Mouse (Mus musculus) hindbrain, postnatal 0 days (tissue): Measurements from ENCODE around the gene Dapl1. TPM values are rescaled to one million over a fixed set of nuclear protein-coding genes. Genes with fewer than 3 reads are reported as not detected.

Experiments
- ATAC-seq: fragments of 200-750 bp; cut with Nextera tagmentation; 2 replicates; pipeline ENCODE4 v1.8.0; 2017; ENCODE audit warnings: mild to moderate bottlenecking, moderate TSS enrichment, moderate library complexity
- DNase-seq: peaks from one replicate; pipeline ENCODE4 v3.0.0-alpha.2; 2015; ENCODE audit warnings: low spot score
- H3K27ac ChIP-seq: fragments of 300-500 bp; sonication (generic); 2 replicates; pipeline ENCODE4 v1.5.1; 2014; ENCODE audit warnings: mild to moderate bottlenecking
- H3K27me3 ChIP-seq: fragments of 300-500 bp; sonication (generic); 2 replicates; pipeline ENCODE4 v1.6.1; 2014; ENCODE audit warnings: low read length, mixed read lengths; ENCODE audit not compliant: insufficient read depth
- H3K36me3 ChIP-seq: fragments of 300-500 bp; sonication (generic); 2 replicates; pipeline ENCODE4 v1.6.1; 2014; ENCODE audit warnings: low read length, mixed read lengths; ENCODE audit not compliant: insufficient read depth
- H3K4me1 ChIP-seq: fragments of 300-500 bp; sonication (generic); 2 replicates; pipeline ENCODE4 v1.6.1; 2014; ENCODE audit warnings: antibody characterized with exemption, low read length, mixed read lengths; ENCODE audit not compliant: insufficient read depth
- H3K4me2 ChIP-seq: fragments of 300-500 bp; sonication (generic); 2 replicates; pipeline ENCODE4 v1.6.1; 2014; ENCODE audit warnings: low read depth, mild to moderate bottlenecking, low read length, moderate library complexity, mixed read lengths
- H3K4me3 ChIP-seq: fragments of 300-500 bp; sonication (generic); 2 replicates; pipeline ENCODE4 v1.5.1; 2014; ENCODE audit warnings: low read length
- H3K9ac ChIP-seq: fragments of 300-500 bp; sonication (generic); replicated peaks from 2 replicates; pipeline ENCODE4 v1.6.1; 2014; ENCODE audit warnings: mild to moderate bottlenecking, low read length, moderate library complexity, mixed read lengths
- H3K9me3 ChIP-seq: fragments of 300-500 bp; sonication (generic); 2 replicates; pipeline ENCODE4 v1.6.1; 2016; ENCODE audit warnings: low read length, mixed read lengths
- CTCF ChIP-seq: IDR thresholded peaks from 2 replicates; pipeline ENCODE4 v1.5.1; 2016; ENCODE audit warnings: antibody characterized with exemption, control low read depth, low read depth
- WGBS: fragments of 180-500 bp; shearing (Covaris S2); extraction: QIAGEN DNeasy Blood & Tissue Kit; methylation state at CpG from one replicate; pipeline ENCODE4 v1.1.7; 2014; 5-methylcytosine and 5-hydroxymethylcytosine counted together
- polyA plus RNA-seq: library from polyadenylated mRNA; unstranded; fragments of >200 nt; fragmentation: Nextera tagmentation; extraction: Ambion mirVana; gene quantifications from 2 replicates; pipeline ENCODE4 v1.2.1, GENCODE M21; 2015
- total RNA-seq: library from RNA; depleted of rRNA; stranded (reverse); fragments of >200 nt; gene quantifications from 2 replicates; pipeline ENCODE4 v1.2.3, GENCODE M21; 2014

Gene Dapl1
- total and polyA plus RNA-seq, 2 experiments from 2014 or later = 5.6 TPM; not detected in 1

GRCm38 (mm10) chr2:59463428-59464182, 20.8 kb upstream of the Dapl1 start:
- no peak overlapping the region for H3K27ac ChIP-seq
- no peaks in the 10 kb centered on the region for H3K27me3 ChIP-seq
- no peak overlapping the region for H3K4me2 ChIP-seq
- DNase-seq (peak; percentile 70), ATAC-seq (peak; percentile 70)
- H3K36me3 ChIP-seq = no peaks in the 10 kb centered on the region
- no peaks in the 10 kb centered on the region; the same call in 1 of the 2 replicates for H3K9me3 ChIP-seq
- WGBS = 45% methylated on average over 12 of the region's 12 CpGs
- no peak for TF ChIP-seq CTCF
- H3K9ac ChIP-seq = no peak overlapping the region
- no peak overlapping the region for H3K4me3 ChIP-seq
- H3K4me1 ChIP-seq = no peaks in the 10 kb centered on the region

DNA sequence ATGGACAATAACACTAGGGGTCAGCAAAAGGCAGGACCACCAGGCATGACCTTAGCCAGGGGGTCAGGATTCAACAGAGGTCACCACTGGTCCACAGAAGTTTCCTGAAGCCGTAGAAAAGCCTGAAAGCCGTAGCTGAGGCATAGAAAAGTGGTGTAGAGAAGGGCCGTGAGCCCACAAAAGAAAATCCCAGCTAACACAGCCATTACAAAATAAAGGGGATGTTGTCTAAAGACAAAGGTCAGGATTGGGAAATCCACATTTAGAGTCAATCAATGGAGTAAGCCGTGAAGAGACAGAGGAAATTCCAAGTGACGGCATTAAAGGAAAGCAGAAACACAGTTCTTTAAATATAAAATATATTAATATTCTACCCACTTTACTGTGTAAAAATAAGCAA, 18.8 kb upstream of the Dapl1 start:
- H3K4me1 ChIP-seq = 0 out of 2 replicates have a peak, but pooled peaks cover 2% of the 10 kb centered on the region
- H3K4me2 ChIP-seq = no peak overlapping the region
- TF ChIP-seq CTCF = no peak
- H3K36me3 ChIP-seq = no peaks in the 10 kb centered on the region
- H3K9me3 ChIP-seq = no peaks in the 10 kb centered on the region
- H3K9ac ChIP-seq = no peak overlapping the region
- WGBS = 63% methylated on average over 5 of the region's 5 CpGs
- ATAC-seq (no peak), DNase-seq (no peak)
- no peak overlapping the region for H3K27ac ChIP-seq
- H3K27me3 ChIP-seq = no peaks in the 10 kb centered on the region
- H3K4me3 ChIP-seq = no peak overlapping the region

DNA sequence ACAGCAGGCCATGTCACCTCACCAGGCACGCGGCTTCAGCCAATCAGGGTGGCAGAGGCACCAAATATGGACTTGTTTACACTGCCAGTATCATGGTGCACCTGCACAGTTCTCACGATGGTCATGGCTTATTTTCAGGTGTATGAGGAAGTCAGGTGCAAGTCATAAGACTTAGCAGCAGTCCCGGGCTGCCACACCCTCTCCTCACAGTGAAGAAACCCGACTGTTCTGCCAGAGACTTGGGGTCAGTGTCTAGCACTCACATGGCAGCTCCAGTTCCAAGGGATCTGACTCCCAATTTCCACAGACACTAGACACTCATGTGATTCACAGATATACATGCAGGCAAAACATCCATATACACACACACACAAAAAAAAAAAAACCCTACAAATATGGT, 18.1 kb upstream of the Dapl1 start:
- 81% methylated on average over 5 of the region's 5 CpGs for WGBS
- ATAC-seq (no peak), DNase-seq (no peak)
- no peaks in the 10 kb centered on the region for H3K9me3 ChIP-seq
- H3K4me3 ChIP-seq = no peak overlapping the region
- no peak overlapping the region for H3K27ac ChIP-seq
- no peaks in the 10 kb centered on the region for H3K27me3 ChIP-seq
- no peaks in the 10 kb centered on the region for H3K36me3 ChIP-seq
- no peak overlapping the region for H3K9ac ChIP-seq
- TF ChIP-seq CTCF = no peak
- 0 out of 2 replicates have a peak, but pooled peaks cover 2% of the 10 kb centered on the region for H3K4me1 ChIP-seq
- no peak overlapping the region for H3K4me2 ChIP-seq

- WGBS = 59% methylated on average over 4 of the region's 4 CpGs
- Histone ChIP-seq H3K4me2 (no peak overlapping the region), H3K36me3 (no peaks in the 10 kb centered on the region), H3K27me3 (no peaks in the 10 kb centered on the region), H3K4me1 (0 out of 2 replicates have a peak, but pooled peaks cover 2% of the 10 kb centered on the region), H3K9ac (no peak overlapping the region), H3K9me3 (no peaks in the 10 kb centered on the region), H3K4me3 (no peak overlapping the region), H3K27ac (no peak overlapping the region)
- ATAC-seq (no peak), DNase-seq (no peak)
- TF ChIP-seq CTCF = no peak
These were observed 17.4 kb upstream of the Dapl1 start for GRCm38 (mm10) chr2:59467085-59467484.

DNA sequence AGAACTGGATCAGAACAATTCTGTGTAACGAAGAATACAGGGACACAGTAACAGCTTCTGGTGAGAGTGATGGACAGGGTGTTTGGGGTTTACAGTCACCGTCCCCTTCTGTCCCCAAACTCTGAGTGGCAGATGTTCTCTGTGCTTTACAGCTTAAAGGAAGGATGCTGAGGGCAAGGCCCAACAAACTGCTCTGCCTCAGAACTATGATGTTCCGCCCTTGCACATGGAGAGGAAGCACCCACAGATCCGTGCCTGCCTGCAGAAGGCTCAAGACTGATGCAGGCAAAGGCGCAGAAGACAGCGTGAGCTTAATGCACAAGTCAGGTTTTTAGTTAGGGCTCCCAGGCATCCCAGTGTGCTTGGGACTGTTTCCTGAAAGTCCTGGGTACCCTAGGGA, 16.5 kb upstream of the Dapl1 start:
- Histone ChIP-seq H3K27ac (no peak overlapping the region), H3K9me3 (no peaks in the 10 kb centered on the region), H3K9ac (no peak overlapping the region), H3K4me1 (0 out of 2 replicates have a peak, but pooled peaks cover 2% of the 10 kb centered on the region), H3K27me3 (no peaks in the 10 kb centered on the region), H3K4me3 (no peak overlapping the region), H3K36me3 (no peaks in the 10 kb centered on the region), H3K4me2 (no peak overlapping the region)
- WGBS = 84% methylated on average over 6 of the region's 6 CpGs
- TF ChIP-seq CTCF = no peak
- no peak for ATAC-seq
- no peak for DNase-seq

DNA sequence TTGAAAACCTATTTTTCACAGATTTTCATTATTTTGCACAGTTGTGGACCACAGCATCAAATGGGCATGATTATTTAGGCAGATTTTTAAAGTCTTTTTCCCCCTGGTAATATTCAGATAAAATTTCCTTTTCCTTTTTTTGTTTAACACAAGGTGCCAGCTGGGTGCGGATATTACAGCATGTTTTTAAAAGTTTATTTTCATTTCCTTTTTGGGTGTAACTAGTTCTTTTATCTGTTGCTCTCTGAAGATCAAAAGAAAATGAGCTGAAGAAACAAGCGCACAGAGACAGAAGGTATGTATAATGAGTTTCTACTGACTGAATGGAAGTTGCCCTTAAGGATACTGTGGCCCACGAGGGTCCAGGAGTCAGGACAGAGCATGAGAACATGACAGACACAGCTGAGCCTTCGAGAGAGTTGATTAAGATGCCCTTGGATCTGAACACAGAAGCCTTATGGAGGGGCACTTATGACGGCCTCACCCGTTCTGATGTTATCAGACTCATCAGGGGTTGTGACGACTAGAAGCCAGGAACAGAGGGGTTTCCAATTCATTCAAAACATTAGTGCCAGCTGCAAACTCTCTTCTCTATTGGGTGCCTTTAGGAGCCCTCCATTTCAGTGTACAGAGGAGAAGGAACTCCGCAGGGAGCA, 14.7 kb upstream of the Dapl1 start:
- H3K4me3 ChIP-seq = no peak overlapping the region
- DNase-seq (no peak), ATAC-seq (no peak)
- H3K4me2 ChIP-seq = no peak overlapping the region
- no peaks in the 10 kb centered on the region for H3K36me3 ChIP-seq
- H3K9me3 ChIP-seq = no peaks in the 10 kb centered on the region
- TF ChIP-seq CTCF = no peak
- H3K27me3 ChIP-seq = no peaks in the 10 kb centered on the region
- WGBS = 63% methylated on average over 8 of the region's 8 CpGs
- no peak overlapping the region for H3K27ac ChIP-seq
- H3K4me1 ChIP-seq = 0 out of 2 replicates have a peak, but pooled peaks cover 2% of the 10 kb centered on the region
- H3K9ac ChIP-seq = no peak overlapping the region
